Comparison of ENCODE assay signal across 24 mouse cellular contexts in genomic region chr13:73442431-73442830, GRCm38 (mm10). TPM values are rescaled to one million over a fixed set of nuclear protein-coding genes. Genes with fewer than 3 reads are reported as not detected.
A peak's percentile ranks its signal among the peaks of the same experiment; 100 is the strongest.
DNase-seq lines count a peak whose midpoint lies in the region; ATAC-seq lines count a peak whose summit lies in the region.
"Had no signal": no experiment of that assay in that cellular context is flagged by ENCODE, and none has a peak within 500 bp of the region (broad histone marks: within the 10 kb centered on the region; RNA-seq: fewer than 3 reads in every experiment).

No protein-coding gene starts in this region.

- no peaks in the 10 kb centered on the region for H3K27me3 ChIP-seq in kidney, embryonic 15.5 days
- no peaks in the 10 kb centered on the region for H3K27me3 ChIP-seq in liver, embryonic 15.5 days
- H3K27me3 ChIP-seq: CH12.LX; forebrain, embryonic 13.5 days; heart, embryonic 15.5 days; intestine, embryonic 15.5 days; limb, embryonic 15.5 days; midbrain, embryonic 12.5 days; neural tube, embryonic 15.5 days; Patski; stomach, embryonic 15.5 days had no signal

- no peak overlapping the region for H3K9ac ChIP-seq in kidney, embryonic 15.5 days
- peak overlapping the region; percentile 33; the same call in 1 of the 2 replicates for H3K9ac ChIP-seq in liver, embryonic 15.5 days
- H3K9ac ChIP-seq: forebrain, embryonic 13.5 days; heart, embryonic 15.5 days; intestine, embryonic 15.5 days; limb, embryonic 15.5 days; midbrain, embryonic 12.5 days; neural tube, embryonic 15.5 days; stomach, embryonic 15.5 days had no signal

- no peak for ATAC-seq in kidney, embryonic 15.5 days (replicated peaks; ENCODE audit: low FRiP score)
- no peak for ATAC-seq in liver, embryonic 15.5 days (ENCODE audit: insufficient read depth)
- ATAC-seq: forebrain, embryonic 13.5 days; hindbrain, embryonic 16.5 days; intestine, embryonic 15.5 days; Patski had no signal

- peaks cover 13% of the 10 kb centered on the region for H3K4me1 ChIP-seq in kidney, embryonic 15.5 days
- H3K4me1 ChIP-seq in brown adipose tissue, adult 24 weeks (ENCODE audit: control insufficient read depth, insufficient read depth, insufficient read length, low read length) = peaks cover 13% of the 10 kb centered on the region
- H3K4me1 ChIP-seq in liver, embryonic 15.5 days (replicated peaks) = peaks cover 82% of the 10 kb centered on the region
- H3K4me1 ChIP-seq: forebrain, embryonic 13.5 days; intestine, embryonic 15.5 days; neural tube, embryonic 15.5 days; stomach, embryonic 15.5 days had no signal

- no peaks in the 10 kb centered on the region for H3K9me3 ChIP-seq in kidney, embryonic 15.5 days (replicated peaks)
- H3K9me3 ChIP-seq in liver, embryonic 15.5 days (replicated peaks) = no peaks in the 10 kb centered on the region
- H3K9me3 ChIP-seq: forebrain, embryonic 13.5 days; heart, embryonic 15.5 days; intestine, embryonic 15.5 days; limb, embryonic 15.5 days; midbrain, embryonic 12.5 days; neural tube, embryonic 15.5 days; stomach, embryonic 15.5 days had no signal

- H3K36me3 ChIP-seq in kidney, embryonic 15.5 days = no peaks in the 10 kb centered on the region
- no peaks in the 10 kb centered on the region for H3K36me3 ChIP-seq in liver, embryonic 15.5 days (replicated peaks)
- H3K36me3 ChIP-seq: G1E; heart, embryonic 15.5 days; intestine, embryonic 15.5 days; limb, embryonic 15.5 days; midbrain, embryonic 12.5 days; neural tube, embryonic 15.5 days; stomach, embryonic 15.5 days had no signal

- 64% methylated on average over 5 of the region's 5 CpGs for WGBS in kidney, embryonic 15.5 days
- WGBS in liver, embryonic 15.5 days (ENCODE audit: insufficient replicate concordance) = 83% methylated on average over 5 of the region's 5 CpGs

- H3K4me3 ChIP-seq in kidney, embryonic 15.5 days (replicated peaks) = no peak overlapping the region
- H3K4me3 ChIP-seq in brown adipose tissue, adult 24 weeks (ENCODE audit: insufficient read depth, low read depth, low read length) = no peak overlapping the region
- H3K4me3 ChIP-seq in liver, embryonic 15.5 days (replicated peaks) = no peak overlapping the region
- H3K4me3 ChIP-seq: forebrain, embryonic 13.5 days; heart, embryonic 15.5 days; intestine, embryonic 15.5 days; limb, embryonic 15.5 days; midbrain, embryonic 12.5 days; neural tube, embryonic 15.5 days; stomach, embryonic 15.5 days had no signal

- no peak overlapping the region for H3K4me2 ChIP-seq in kidney, embryonic 15.5 days
- H3K4me2 ChIP-seq in liver, embryonic 15.5 days = no peak overlapping the region
- H3K4me2 ChIP-seq: forebrain, embryonic 13.5 days; heart, embryonic 15.5 days; intestine, embryonic 15.5 days; limb, embryonic 15.5 days; midbrain, embryonic 12.5 days; neural tube, embryonic 15.5 days; stomach, embryonic 15.5 days had no signal

- no peak overlapping the region for H3K27ac ChIP-seq in kidney, embryonic 15.5 days
- peak overlapping the region; percentile 30 for H3K27ac ChIP-seq in brown adipose tissue, adult 24 weeks (replicated peaks; ENCODE audit: low read depth, low read length)
- peak overlapping the region; percentile 99 for H3K27ac ChIP-seq in liver, embryonic 15.5 days (replicated peaks)
- H3K27ac ChIP-seq: forebrain, embryonic 13.5 days; heart, embryonic 15.5 days; intestine, embryonic 15.5 days; limb, embryonic 15.5 days; midbrain, embryonic 12.5 days; neural tube, embryonic 15.5 days; stomach, embryonic 15.5 days had no signal

- peak; percentile 40 to 70 for DNase-seq in heart, adult 9 months (ENCODE audit: low spot score in 2 of 2)
- DNase-seq in heart, postnatal 4 days = no peak
- peak; percentile 17 to 71 for DNase-seq in kidney, postnatal 25 days
- DNase-seq in adrenal gland, adult 2 months = no peak
- DNase-seq: adrenal gland, adult 8-10 months; B cell, adult 2 months; cerebellum, adult 8-10 months; left cerebral cortex, postnatal 4 days; lung, postnatal 14 days; thymus, postnatal 36 days had no signal

RNA-seq across cellular contexts. Expression of gene Lpcat1, which starts 24.6 kb away (rescaled TPM):
- total RNA-seq in heart, postnatal 4 days (2021) = 10 to 100 TPM; 12.7 to 14.2 TPM
- 36.1 and 36.4 TPM in 2 replicates for polyA plus RNA-seq in kidney, embryonic 15.5 days (2015; fragmentation: Nextera tagmentation; extraction: Ambion mirVana)
- polyA plus RNA-seq in brown adipose tissue, adult 24 weeks (2012; ENCODE audit: insufficient read depth, insufficient read length, missing spikeins) = 2.5 and 3.0 TPM in 2 replicates
- 73.8 and 78.2 TPM in 2 replicates for polyA plus RNA-seq in liver, embryonic 15.5 days (2015; fragmentation: Nextera tagmentation; extraction: Ambion mirVana)
- total RNA-seq in adrenal gland, adult 2 months (2021) = 10 to 100 TPM; 11.8 to 17.3 TPM
- polyA plus RNA-seq in adrenal gland, adult 2 months (2012; rRNA removed) = 20.3 and 23.4 TPM in 2 replicates
- polyA plus RNA-seq: G1E had no signal

Comparison
In these comparisons a context has a peak if more than half of its experiments do, and no peak if none do; other contexts are left out.
1. DNase-seq: peak in heart, adult 9 months (2 of 2) and kidney, postnatal 25 days (2 of 2); none in heart, postnatal 4 days (single experiment) and adrenal gland, adult 2 months (single experiment).